Mouse (Mus musculus) bone marrow macrophage, adult 2 months (primary cell): Measurements from ENCODE around the gene Xiap.

Source experiments
- CTCF ChIP-seq: IDR thresholded peaks from 2 replicates; pipeline ENCODE4 v1.5.1; 2012; ENCODE audit warnings: low read depth, mild to moderate bottlenecking, low read length, moderate library complexity
- POLR2A ChIP-seq: IDR thresholded peaks from 2 replicates; pipeline ENCODE4 v1.6.1; 2012; ENCODE audit warnings: mild to moderate bottlenecking, low read depth, low read length, borderline replicate concordance

DNA sequence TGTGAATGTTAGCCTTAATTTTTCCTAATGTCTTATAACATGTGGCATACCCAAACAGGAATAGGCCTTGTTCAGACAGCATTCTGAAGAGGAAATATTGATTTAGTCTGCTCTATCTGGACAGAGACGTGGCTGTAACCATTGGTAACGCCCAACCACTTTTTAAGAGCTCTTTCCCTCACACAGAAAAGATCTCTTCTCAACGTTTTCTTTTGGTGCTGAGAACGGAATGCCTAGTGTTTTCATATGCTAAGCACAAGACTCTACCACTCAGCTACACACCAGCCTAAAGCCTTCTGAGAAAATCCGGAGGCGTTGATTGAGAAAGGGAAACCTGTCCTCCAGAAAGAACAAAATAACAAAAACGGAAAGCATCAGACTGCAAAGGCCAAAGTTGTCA, 25.6 kb upstream of the Xiap start:
- TF ChIP-seq POLR2A: no peak
- TF ChIP-seq CTCF: no peak
